Mouse (Mus musculus) CH12.LX (cell line): ENCODE results near the gene Vps4a. TPM values are rescaled to one million over a fixed set of nuclear protein-coding genes. Genes with fewer than 3 reads are reported as not detected.

Experiments
- DNase-seq: peaks from one replicate; pipeline ENCODE4 v3.0.0-alpha.2; 2013; ENCODE audit errors: extremely low read depth
- H3K27ac ChIP-seq: 2 replicates; pipeline ENCODE4 v1.5.1; 2012; ENCODE audit warnings: low read depth, mild to moderate bottlenecking, control low read depth, moderate library complexity; ENCODE audit not compliant: insufficient read depth
- H3K27me3 ChIP-seq: replicated peaks from 2 replicates; pipeline ENCODE3; 2012; ENCODE audit warnings: inconsistent platforms
- H3K36me3 ChIP-seq, 2 experiments: replicated peaks in 1 of 2; 2 replicates each; pipeline versions ENCODE3 to v1.6.1; 2012; ENCODE audit warnings: inconsistent platforms in 1 of 2, low read length in 1 of 2, mild to moderate bottlenecking in 1 of 2, mixed read lengths in 1 of 2, moderate library complexity in 1 of 2; ENCODE audit not compliant: control insufficient read depth in 1 of 2, insufficient read depth in 1 of 2
- H3K4me1 ChIP-seq, 2 experiments: 2 replicates each; pipeline ENCODE4 v1.6.1; 2012; ENCODE audit warnings: inconsistent platforms in 1 of 2, moderate library complexity in 1 of 2; ENCODE audit not compliant: insufficient read depth in 2 of 2, control insufficient read depth in 1 of 2
- H3K4me2 ChIP-seq: 2 replicates; pipeline ENCODE4 v1.6.1; 2012; ENCODE audit warnings: low read depth, mild to moderate bottlenecking, control low read depth; ENCODE audit not compliant: poor library complexity, insufficient read depth, severe bottlenecking
- H3K4me3 ChIP-seq, 3 experiments: fragments of 150-350 bp in 1 of 3; sonication (generic) in 1 of 3; replicated peaks in 1 of 3; 2 replicates each; pipeline versions ENCODE3 to v1.5.1; 2011 to 2012; ENCODE audit warnings: low read depth in 2 of 3, low read length in 2 of 3, mild to moderate bottlenecking in 2 of 3, moderate library complexity in 2 of 3, control low read depth in 1 of 3, improper control_type of control experiment in 1 of 3, inconsistent platforms in 1 of 3, mixed read lengths in 1 of 3; ENCODE audit not compliant: poor library complexity in 1 of 3
- H3K79me2 ChIP-seq: replicated peaks from 2 replicates; pipeline ENCODE4 v1.6.1; 2012; ENCODE audit warnings: mild to moderate bottlenecking, moderate library complexity; ENCODE audit not compliant: control insufficient read depth, poor library complexity, insufficient read depth, severe bottlenecking; ENCODE audit errors: extremely low read depth
- H3K9ac ChIP-seq: 2 replicates; pipeline ENCODE4 v1.6.1; 2012; ENCODE audit warnings: low read depth, mild to moderate bottlenecking, control low read depth, moderate library complexity; ENCODE audit not compliant: insufficient read depth
- H3K9me3 ChIP-seq: replicated peaks from 2 replicates; pipeline ENCODE3; 2012; ENCODE audit warnings: low read length, inconsistent platforms, mixed read lengths
- BHLHE40 ChIP-seq: IDR thresholded peaks from 2 replicates; pipeline ENCODE4 v1.6.1; 2011; ENCODE audit warnings: mild to moderate bottlenecking, low read depth, low read length, improper control_type of control experiment
- CHD1 ChIP-seq: IDR thresholded peaks from 2 replicates; pipeline ENCODE4 v1.6.1; 2012; ENCODE audit warnings: low read depth, low read length, improper control_type of control experiment, inconsistent platforms
- E2F4 ChIP-seq: IDR thresholded peaks from 2 replicates; pipeline ENCODE4 v1.6.1; 2011; ENCODE audit warnings: low read depth, low read length, improper control_type of control experiment; ENCODE audit not compliant: insufficient replicate concordance
- ELF1 ChIP-seq: IDR thresholded peaks from 2 replicates; pipeline ENCODE4 v1.6.1; 2014; ENCODE audit warnings: low read depth, mild to moderate bottlenecking, inconsistent platforms, low read length, improper control_type of control experiment
- EP300 ChIP-seq: IDR thresholded peaks from 2 replicates; pipeline ENCODE4 v1.6.1; 2011; ENCODE audit warnings: low read length, improper control_type of control experiment
- HCFC1 ChIP-seq: IDR thresholded peaks from 2 replicates; pipeline ENCODE4 v1.6.1; 2012; ENCODE audit warnings: low read depth, mild to moderate bottlenecking, inconsistent platforms, low read length, improper control_type of control experiment
- IRF4 ChIP-seq: IDR thresholded peaks from 2 replicates; pipeline ENCODE4 v1.6.1; 2014; ENCODE audit warnings: low read depth, mild to moderate bottlenecking, inconsistent platforms, low read length, improper control_type of control experiment
- JUND ChIP-seq: conservative IDR thresholded peaks from 2 replicates; pipeline ENCODE4 v1.6.1; 2011; ENCODE audit warnings: low read depth, low read length, improper control_type of control experiment
- MAFK ChIP-seq: IDR thresholded peaks from 2 replicates; pipeline ENCODE4 v1.6.1; 2011; ENCODE audit warnings: low read length, improper control_type of control experiment; ENCODE audit not compliant: insufficient replicate concordance
- MAZ ChIP-seq: IDR thresholded peaks from 2 replicates; pipeline ENCODE4 v1.6.1; 2012; ENCODE audit warnings: low read depth, mild to moderate bottlenecking, inconsistent platforms, low read length, improper control_type of control experiment, moderate library complexity
- MEF2A ChIP-seq: IDR thresholded peaks from 2 replicates; pipeline ENCODE4 v1.6.1; 2014; ENCODE audit warnings: low read depth, mild to moderate bottlenecking, inconsistent platforms, low read length, improper control_type of control experiment, borderline replicate concordance
- MXI1 ChIP-seq: IDR thresholded peaks from 2 replicates; pipeline ENCODE4 v1.6.1; 2011; ENCODE audit warnings: mild to moderate bottlenecking, low read depth, low read length, improper control_type of control experiment
- PAX5 ChIP-seq: IDR thresholded peaks from 2 replicates; pipeline ENCODE4 v1.6.1; 2012; ENCODE audit warnings: low read length, inconsistent platforms, mixed read lengths
- RCOR1 ChIP-seq: conservative IDR thresholded peaks from 2 replicates; pipeline ENCODE4 v1.6.1; 2012; ENCODE audit warnings: low read depth, mild to moderate bottlenecking, inconsistent platforms, low read length, improper control_type of control experiment
- SMC3 ChIP-seq: IDR thresholded peaks from 2 replicates; pipeline ENCODE4 v1.6.1; 2011; ENCODE audit warnings: low read depth, low read length, improper control_type of control experiment
- TCF12 ChIP-seq: IDR thresholded peaks from 2 replicates; pipeline ENCODE4 v1.6.1; 2014; ENCODE audit warnings: low read depth, mild to moderate bottlenecking, inconsistent platforms, low read length, improper control_type of control experiment
- USF1 ChIP-seq: IDR thresholded peaks from 2 replicates; pipeline ENCODE4 v1.6.1; 2014; ENCODE audit warnings: low read depth, mild to moderate bottlenecking, inconsistent platforms, low read length, improper control_type of control experiment
- USF2 ChIP-seq: conservative IDR thresholded peaks from 2 replicates; pipeline ENCODE4 v1.6.1; 2011; ENCODE audit warnings: low read depth, low read length, improper control_type of control experiment
- ZC3H11A ChIP-seq: IDR thresholded peaks from 2 replicates; pipeline ENCODE4 v1.6.1; 2012; ENCODE audit warnings: low read depth, mild to moderate bottlenecking, inconsistent platforms, low read length, improper control_type of control experiment
- dilution Hi-C: fragments of 300-500 bp; cut with MboI; formaldehyde crosslinking; loops from 2 replicates; pipeline ENCODE4 v1.14.3; 2020; ENCODE audit warnings: low sequenced_read_pairs; ENCODE audit not compliant: extremely low pct_unique_long_range_greater_than_20kb, extremely low pct_ligation_motif_present
- in situ Hi-C: fragments of 300-500 bp; cut with MboI; formaldehyde crosslinking; loops from 3 replicates; pipeline ENCODE4 v1.14.3; 2019; ENCODE audit warnings: low sequenced_read_pairs, low pct_ligation_motif_present, low pct_unique_long_range_greater_than_20kb, mixed read lengths
- polyA plus RNA-seq: library from polyadenylated mRNA; unstranded; fragments of >175 nt; gene quantifications from 2 replicates; pipeline ENCODE4 v1.2.1, GENCODE M21; 2012; ENCODE audit warnings: low read depth; ENCODE audit not compliant: insufficient read length
- total RNA-seq, 2 experiments: library from RNA; depleted of rRNA; stranded (reverse); fragments of 300-350 nt in 1 of 2; fragments of >200 nt in 1 of 2; gene quantifications; 2 replicates each; pipeline ENCODE4 v1.2.3; 2012 to 2014

Vps4a gene
- total and polyA plus RNA-seq, 3 experiments, result 26.9 to 31.4 (median 27.1) TPM

- Histone ChIP-seq H3K27me3 (no peaks in the 10 kb centered on the region), H3K27ac (no peak overlapping the region), H3K36me3 (peaks cover 75 to 95% of the 10 kb centered on the region in 2 experiments), H3K79me2 (no peaks in the 10 kb centered on the region), H3K9me3 (no peaks in the 10 kb centered on the region), H3K4me3 (no peak overlapping the region), H3K9ac (no peak overlapping the region), H3K4me1 (no peaks in the 10 kb centered on the region), H3K4me2 (no peak overlapping the region)
- in situ Hi-C loops, result no loop called here
- TF ChIP-seq MAFK (no peak), EP300 (no peak), HCFC1 (no peak), RCOR1 (no peak), CHD1 (no peak), TCF12 (no peak), MEF2A (no peak), SMC3 (no peak), ELF1 (no peak), ZC3H11A (no peak), IRF4 (no peak), PAX5 (no peak), JUND (no peak), MAZ (no peak)
- no peak for DNase-seq
- dilution Hi-C loops, result no loop called here
These were observed 42.7 kb downstream of the Vps4a start for GRCm38 (mm10) chr8:107073706-107074105.

DNA sequence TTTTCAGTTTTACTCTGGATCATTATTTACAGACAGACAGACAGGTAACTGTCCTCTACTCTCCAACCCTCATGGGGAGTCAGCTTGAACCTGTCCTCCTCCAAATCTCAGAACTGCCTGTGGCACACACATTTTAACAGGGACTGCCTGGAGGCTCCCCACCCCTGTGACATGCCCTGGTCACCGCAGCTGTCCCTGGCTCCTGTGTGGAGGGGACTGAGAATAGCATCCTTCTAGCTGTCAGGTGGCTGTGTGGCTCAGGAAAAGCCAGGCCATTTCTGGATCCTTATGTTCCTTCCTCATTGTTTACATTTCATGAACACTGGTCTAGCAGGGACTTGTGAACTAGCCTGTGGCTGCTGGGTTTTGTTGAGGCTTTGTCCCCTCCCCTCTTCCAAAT is 43.1 kb downstream of the Vps4a start:
- dilution Hi-C loops, result no loop called here
- peaks cover 76 to 94% of the 10 kb centered on the region in 2 experiments for H3K36me3 ChIP-seq

More for the DNA sequence above, 43.1 kb downstream of the Vps4a start:
- Histone ChIP-seq H3K4me3 (no peak overlapping the region), H3K27ac (no peak overlapping the region)
- no peak for TF ChIP-seq MXI1
- TF ChIP-seq ZC3H11A, result no peak
- TF ChIP-seq BHLHE40, result no peak
- TF ChIP-seq E2F4, result no peak
- no peak for TF ChIP-seq TCF12
- TF ChIP-seq USF1, result no peak
- no peak for TF ChIP-seq USF2
- TF ChIP-seq, all 38 proteins: peak for 0
- in situ Hi-C loops, result no loop called here
- Histone ChIP-seq H3K4me1 (peaks cover 0 to 1% of the 10 kb centered on the region in 2 experiments; a peak in 1 of 4 replicates), H3K79me2 (no peaks in the 10 kb centered on the region), H3K27me3 (no peaks in the 10 kb centered on the region), H3K9me3 (no peaks in the 10 kb centered on the region), H3K4me2 (no peak overlapping the region), H3K9ac (no peak overlapping the region)
- no peak for DNase-seq
